Mouse (Mus musculus) cerebellum, adult 9-10 months (tissue): ENCODE measurements around the gene Inpp4b.

ENCODE experiments used
- DNase-seq: peaks from one replicate; pipeline ENCODE4 v3.0.0; 2022

The Inpp4b gene

GRCm38 (mm10) chr8:81478674-81479073 is 136.3 kb downstream of the Inpp4b start:
- DNase-seq: peak; percentile 49

GRCm38 (mm10) chr8:81483834-81484233 is 141.5 kb downstream of the Inpp4b start:
- DNase-seq: no peak

- peak; percentile 12 for DNase-seq
These were observed 143.3 kb downstream of the Inpp4b start for GRCm38 (mm10) chr8:81485626-81486025.

DNA sequence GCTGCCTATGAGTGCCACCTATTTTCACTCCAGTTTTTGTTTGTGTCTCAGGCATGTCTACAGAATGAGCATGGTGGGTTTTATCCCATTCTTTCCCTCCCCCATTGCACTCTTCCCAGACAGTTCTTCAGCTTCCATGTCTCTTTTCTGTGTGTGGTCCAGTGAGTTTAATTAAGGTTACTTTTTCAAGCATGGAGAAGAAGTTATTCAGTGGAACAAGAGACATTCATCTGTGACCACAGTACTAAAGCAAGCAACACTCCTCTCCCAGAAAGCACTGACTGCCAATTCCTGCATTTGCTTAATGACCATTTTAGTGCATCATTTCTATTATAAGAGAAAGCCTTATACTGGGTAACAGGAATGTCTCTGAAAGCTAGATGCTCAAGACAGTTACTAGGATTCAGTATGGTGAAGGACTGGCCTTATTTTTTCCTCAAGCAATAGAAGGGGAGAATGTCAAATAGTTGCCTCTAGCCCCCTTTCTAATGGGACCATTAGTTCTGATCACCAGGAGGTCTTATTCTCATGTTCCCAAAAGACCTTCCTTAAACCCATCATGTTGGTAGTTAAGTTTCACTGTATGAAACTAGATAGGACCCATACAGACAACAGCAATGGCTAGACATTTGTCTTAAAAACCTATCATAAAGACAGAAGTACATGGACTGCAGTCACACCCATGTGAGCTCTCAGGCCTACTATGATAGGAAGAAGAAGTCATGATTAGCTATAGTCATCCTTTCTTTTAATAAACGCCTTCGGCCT is 147.7 kb downstream of the Inpp4b start:
- no peak for DNase-seq

DNA sequence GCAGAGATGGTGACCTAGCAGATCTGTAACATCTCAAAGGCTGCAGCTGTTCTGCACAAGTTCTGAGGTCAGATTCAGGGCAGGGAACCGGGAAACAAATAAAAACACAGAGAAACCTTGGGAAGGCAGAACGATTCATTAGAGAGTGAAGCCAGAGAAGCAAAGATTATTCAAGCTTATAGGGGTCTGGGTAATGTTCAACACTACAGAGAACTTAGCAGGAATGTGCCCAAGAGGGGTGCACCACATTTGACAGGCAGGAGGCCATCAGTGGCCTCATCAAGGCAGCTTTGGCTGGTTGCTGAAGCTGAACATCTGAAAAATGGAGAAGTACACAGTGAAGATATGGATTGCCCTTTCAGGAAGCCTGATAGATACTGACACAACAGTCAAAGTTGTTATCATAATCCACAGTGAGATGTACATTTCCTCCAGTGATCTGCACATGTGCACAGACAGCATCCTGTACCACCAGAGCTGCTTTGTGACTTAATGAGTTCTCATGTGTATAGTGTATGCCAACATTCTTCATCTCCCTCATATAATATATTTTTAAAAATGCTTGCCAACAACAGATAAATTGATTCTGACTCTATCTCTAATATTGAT is 148.8 kb downstream of the Inpp4b start:
- no peak for DNase-seq

GRCm38 (mm10) chr8:81491706-81492204 is 149.4 kb downstream of the Inpp4b start:
- DNase-seq: no peak

- no peak for DNase-seq
These were observed 152.5 kb downstream of the Inpp4b start for GRCm38 (mm10) chr8:81494823-81495222.

GRCm38 (mm10) chr8:81497646-81498045 is 155.3 kb downstream of the Inpp4b start:
- DNase-seq: no peak

DNA sequence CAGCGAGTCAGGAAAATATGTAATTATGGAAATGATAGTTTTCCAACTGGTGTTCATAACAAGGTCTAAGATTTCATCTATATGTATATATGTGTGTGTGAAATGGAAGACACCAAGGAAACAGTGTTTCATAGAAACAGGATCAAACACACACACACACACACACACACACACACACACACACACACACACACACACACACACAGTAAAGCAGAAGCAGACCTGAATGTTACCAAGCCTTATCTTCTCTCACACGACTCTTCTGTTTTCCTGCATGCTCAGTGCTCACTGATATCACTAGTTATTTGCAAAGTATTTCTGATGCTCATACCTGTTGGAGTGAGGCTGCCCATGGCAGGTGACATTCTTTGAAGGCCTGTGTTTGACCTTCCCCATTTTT is 159.9 kb downstream of the Inpp4b start:
- no peak for DNase-seq

DNA sequence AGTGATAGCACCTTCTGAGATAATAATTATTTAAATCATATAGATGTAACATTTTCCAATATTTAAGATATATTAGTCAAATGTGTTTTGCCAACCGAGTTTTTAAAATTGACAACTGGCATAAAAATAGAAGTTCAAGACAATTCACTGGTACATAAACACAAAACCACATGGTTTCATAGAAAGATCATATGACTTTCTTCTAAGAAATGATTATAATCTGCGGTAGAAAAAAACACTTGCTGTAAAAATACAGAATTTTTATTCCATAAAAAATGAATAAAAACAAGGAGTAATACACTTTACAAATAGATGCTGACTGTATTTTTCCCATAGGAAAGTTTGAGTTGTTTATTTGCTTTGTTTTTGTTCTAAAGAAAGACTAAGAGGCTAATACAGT is 160.6 kb downstream of the Inpp4b start:
- no peak for DNase-seq

- no peak for DNase-seq
These were observed 170.5 kb downstream of the Inpp4b start for GRCm38 (mm10) chr8:81512826-81513225.

GRCm38 (mm10) chr8:81514425-81514824 is 172.1 kb downstream of the Inpp4b start:
- no peak for DNase-seq

GRCm38 (mm10) chr8:81522085-81522484 is 179.7 kb downstream of the Inpp4b start:
- peak; percentile 59 for DNase-seq

DNA sequence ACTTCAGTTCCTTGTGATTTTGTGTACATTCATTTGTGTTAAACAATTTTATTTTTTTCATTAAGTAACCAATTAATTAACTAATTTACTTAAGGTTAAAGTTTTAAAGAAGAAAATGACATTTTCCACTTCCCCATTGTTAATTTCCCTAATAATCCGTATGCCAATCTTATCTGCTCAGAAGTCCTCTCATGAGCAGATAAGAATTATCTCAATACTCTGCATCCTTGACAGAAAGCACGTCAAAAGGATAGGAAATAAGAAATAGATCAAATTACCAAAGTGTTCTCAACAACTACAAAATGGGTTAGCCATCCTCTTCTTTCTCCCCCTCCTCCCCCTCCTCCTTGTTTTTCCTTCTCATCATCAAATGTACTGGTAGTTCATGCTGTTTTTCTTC is 182.2 kb downstream of the Inpp4b start:
- no peak for DNase-seq

GRCm38 (mm10) chr8:81527661-81528060 is 185.3 kb downstream of the Inpp4b start:
- DNase-seq: no peak

GRCm38 (mm10) chr8:81538310-81538709 is 196.0 kb downstream of the Inpp4b start:
- no peak for DNase-seq

DNA sequence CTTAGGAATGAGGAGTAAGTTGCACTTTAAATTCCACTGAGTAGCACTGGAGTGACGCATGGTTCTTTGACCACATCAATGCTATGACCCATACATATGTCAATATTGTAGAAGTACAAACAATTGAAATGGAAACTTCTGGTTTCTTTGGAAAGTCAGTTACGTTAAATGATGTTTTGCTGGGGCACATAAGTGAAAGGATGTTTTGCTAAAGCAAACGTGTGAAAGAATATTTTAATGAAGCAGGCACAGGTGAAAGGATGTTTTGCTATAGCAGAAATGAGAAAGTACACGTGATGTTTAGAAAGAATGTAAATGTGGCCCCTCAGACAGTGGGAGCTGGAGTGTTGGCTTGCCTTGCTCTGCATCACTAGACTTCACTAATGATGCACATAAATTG is 216.2 kb downstream of the Inpp4b start:
- no peak for DNase-seq

- DNase-seq: no peak
These were observed 220.0 kb downstream of the Inpp4b start for GRCm38 (mm10) chr8:81562405-81562804.

DNA sequence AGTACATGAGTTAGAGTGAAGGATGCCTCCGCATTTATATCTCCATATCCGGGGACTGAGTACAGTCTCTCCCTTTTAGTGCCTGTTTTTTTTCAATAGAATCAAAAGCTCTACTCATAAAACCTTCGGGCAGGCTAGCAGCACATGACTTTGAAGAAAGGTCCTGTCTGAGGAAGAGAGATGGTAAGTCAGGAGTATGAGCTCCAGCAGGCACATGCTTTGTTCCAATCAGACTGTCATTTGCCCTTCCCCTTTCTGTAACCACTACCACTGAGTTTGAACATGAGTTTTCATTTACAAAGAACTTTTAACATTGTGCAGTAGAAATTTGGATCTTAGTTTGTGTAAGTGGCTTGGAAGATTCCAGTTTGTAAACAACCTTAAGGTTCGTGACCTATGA is 223.1 kb downstream of the Inpp4b start:
- no peak for DNase-seq

DNA sequence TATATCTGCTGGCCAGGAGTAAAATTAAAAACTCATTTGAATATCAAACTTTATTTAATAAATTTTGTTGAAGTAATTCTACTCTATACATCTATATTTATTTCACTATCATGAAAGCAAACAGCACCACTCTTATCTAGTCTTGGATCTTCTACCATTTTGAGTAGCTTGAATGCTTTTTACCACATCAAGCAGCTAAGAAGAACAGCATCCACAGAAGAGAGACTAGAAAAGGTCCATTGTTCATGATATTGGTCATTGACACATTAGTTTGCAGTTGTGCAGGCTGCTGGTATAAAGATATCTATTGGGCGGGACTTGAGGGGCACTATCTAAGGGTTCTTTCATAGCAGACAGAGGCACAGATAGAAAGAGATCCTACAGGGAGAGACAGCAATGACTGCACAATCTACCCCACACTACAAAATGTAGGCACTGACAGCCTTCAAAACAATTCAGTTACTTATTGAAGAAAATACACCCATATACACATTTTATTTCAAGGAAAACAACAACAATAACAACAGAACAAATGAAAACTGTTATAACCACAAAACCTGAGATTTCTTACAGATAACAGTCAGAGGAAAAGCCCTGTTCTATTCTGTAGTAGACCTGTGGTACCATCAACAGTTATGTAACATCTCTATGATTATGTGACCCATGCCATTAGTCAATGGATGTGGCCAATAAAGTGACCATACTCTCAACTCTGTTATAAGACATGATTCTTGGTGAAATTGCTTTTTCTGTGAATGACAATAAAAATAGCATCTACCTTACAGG is 230.2 kb downstream of the Inpp4b start:
- no peak for DNase-seq

DNA sequence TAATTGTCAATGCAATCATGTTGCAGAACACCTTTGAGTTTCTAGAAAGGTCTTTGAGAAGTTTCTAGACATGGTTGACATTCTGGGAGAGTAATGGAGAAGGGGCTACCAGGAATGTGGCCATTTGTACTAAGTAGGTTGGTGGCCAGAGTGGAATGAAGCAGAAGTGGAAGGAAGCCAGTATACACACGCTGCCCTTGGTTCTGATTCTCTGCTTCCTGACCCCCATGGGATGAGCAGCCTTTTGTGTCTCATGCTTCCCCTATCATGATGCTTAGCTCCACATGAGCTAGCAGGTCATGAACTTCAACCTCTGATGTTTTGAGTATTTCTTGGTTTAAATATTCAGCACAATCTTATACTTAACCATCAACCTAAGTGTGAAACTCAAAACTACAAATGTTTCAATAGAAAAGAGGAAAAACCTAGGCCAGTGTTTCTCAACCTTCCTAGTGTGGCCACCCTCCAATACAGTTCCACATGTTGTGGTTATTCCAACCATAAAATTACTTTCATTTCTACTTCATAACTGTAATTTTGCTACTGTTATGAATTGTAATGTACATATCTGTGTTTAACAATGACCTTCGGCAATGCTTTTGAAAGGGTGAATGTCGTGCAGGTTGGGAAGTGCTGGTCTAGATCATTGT is 233.0 kb downstream of the Inpp4b start:
- DNase-seq: no peak

DNA sequence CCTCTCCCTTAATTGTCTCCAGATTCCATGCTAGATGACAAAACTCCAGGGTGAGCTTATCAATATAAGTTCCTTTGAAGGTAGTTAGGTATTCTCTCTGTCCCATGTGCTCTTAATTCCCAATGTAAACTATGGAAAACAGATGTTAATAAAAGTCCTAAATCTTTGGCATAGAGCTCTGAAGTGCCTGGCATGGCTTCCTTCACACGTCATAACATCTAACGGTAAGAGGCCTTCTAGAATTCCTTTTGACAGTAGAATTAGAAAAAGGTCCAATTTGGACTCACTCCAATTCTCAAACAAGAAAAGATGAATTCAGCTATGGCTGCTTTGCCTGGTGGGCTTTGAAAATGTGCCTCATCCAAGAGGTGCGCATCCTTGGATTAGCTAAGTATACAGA is 236.6 kb downstream of the Inpp4b start:
- DNase-seq: no peak

GRCm38 (mm10) chr8:81581817-81582437 is 239.6 kb downstream of the Inpp4b start:
- DNase-seq: no peak
